Mouse (Mus musculus) embryonic facial prominence, embryonic 10.5 days (tissue): ENCODE measurements around the gene Mymk. TPM values are rescaled to one million over a fixed set of nuclear protein-coding genes. Genes with fewer than 3 reads are reported as not detected.

Source experiments
- DNase-seq: peaks from one replicate; pipeline ENCODE4 v3.0.0-alpha.2; 2017; ENCODE audit warnings: low spot score
- H3K27ac ChIP-seq: fragments of 300-500 bp; sonication (generic); replicated peaks from 2 replicates; pipeline ENCODE4 v1.5.1; 2016; ENCODE audit warnings: mild to moderate bottlenecking
- H3K27me3 ChIP-seq: fragments of 300-500 bp; sonication (generic); replicated peaks from 2 replicates; pipeline ENCODE4 v1.6.1; 2016; ENCODE audit warnings: low read depth, mild to moderate bottlenecking; ENCODE audit not compliant: poor library complexity, severe bottlenecking
- H3K36me3 ChIP-seq: fragments of 300-500 bp; sonication (generic); replicated peaks from 2 replicates; pipeline ENCODE4 v1.6.1; 2016; ENCODE audit warnings: mild to moderate bottlenecking, moderate library complexity
- H3K4me1 ChIP-seq: fragments of 300-500 bp; sonication (generic); 2 replicates; pipeline ENCODE4 v1.6.1; 2016
- H3K4me3 ChIP-seq: fragments of 300-500 bp; sonication (generic); 2 replicates; pipeline ENCODE4 v1.5.1; 2016; ENCODE audit warnings: mild to moderate bottlenecking, moderate library complexity
- H3K9me3 ChIP-seq: fragments of 300-500 bp; sonication (generic); 2 replicates; pipeline ENCODE4 v1.6.1; 2016; ENCODE audit warnings: mild to moderate bottlenecking
- WGBS: fragments of 180-500 bp; shearing (Covaris S2); methylation state at CpG from one replicate; pipeline ENCODE4 v1.1.7; 2016; 5-methylcytosine and 5-hydroxymethylcytosine counted together
- polyA plus RNA-seq: library from polyadenylated mRNA; unstranded; fragments of >200 nt; fragmentation: Nextera tagmentation; extraction: Ambion mirVana; gene quantifications from 2 replicates; pipeline ENCODE4 v1.2.1, GENCODE M21; 2016

Mymk gene
- polyA plus RNA-seq, 1 experiment from 2014 or later, result 0.17 TPM

GRCm38 (mm10) chr2:27045979-27046770, 25.8 kb downstream of the Mymk start:
- Histone ChIP-seq H3K36me3 (no peaks in the 10 kb centered on the region), H3K9me3 (no peaks in the 10 kb centered on the region), H3K27me3 (0 out of 2 replicates have a peak, but pooled peaks cover 8% of the 10 kb centered on the region), H3K27ac (no peak overlapping the region), H3K4me3 (no peak overlapping the region), H3K4me1 (peaks cover 5% of the 10 kb centered on the region)
- 75% methylated on average over 8 of the region's 8 CpGs for WGBS
- no peak for DNase-seq

- Histone ChIP-seq H3K27me3 (0 out of 2 replicates have a peak, but pooled peaks cover 8% of the 10 kb centered on the region), H3K9me3 (no peaks in the 10 kb centered on the region), H3K27ac (no peak overlapping the region), H3K4me1 (peaks cover 3% of the 10 kb centered on the region), H3K4me3 (no peak overlapping the region), H3K36me3 (no peaks in the 10 kb centered on the region)
- 81% methylated on average over 3 of the region's 3 CpGs for WGBS
- no peak for DNase-seq
Measured at GRCm38 (mm10) chr2:27044641-27045040, 27.3 kb downstream of the Mymk start.

- H3K36me3 ChIP-seq, result no peaks in the 10 kb centered on the region
- no peaks in the 10 kb centered on the region for H3K9me3 ChIP-seq
- H3K4me3 ChIP-seq, result no peak overlapping the region
- no peak overlapping the region for H3K27ac ChIP-seq
- H3K4me1 ChIP-seq, result no peaks in the 10 kb centered on the region; the same call in 1 of the 2 replicates
- 0 out of 2 replicates have a peak, but pooled peaks cover 8% of the 10 kb centered on the region for H3K27me3 ChIP-seq
- DNase-seq, result no peak
- 77% methylated on average over 4 of the region's 4 CpGs for WGBS
Measured at GRCm38 (mm10) chr2:27044166-27044565, 27.8 kb downstream of the Mymk start.

DNA sequence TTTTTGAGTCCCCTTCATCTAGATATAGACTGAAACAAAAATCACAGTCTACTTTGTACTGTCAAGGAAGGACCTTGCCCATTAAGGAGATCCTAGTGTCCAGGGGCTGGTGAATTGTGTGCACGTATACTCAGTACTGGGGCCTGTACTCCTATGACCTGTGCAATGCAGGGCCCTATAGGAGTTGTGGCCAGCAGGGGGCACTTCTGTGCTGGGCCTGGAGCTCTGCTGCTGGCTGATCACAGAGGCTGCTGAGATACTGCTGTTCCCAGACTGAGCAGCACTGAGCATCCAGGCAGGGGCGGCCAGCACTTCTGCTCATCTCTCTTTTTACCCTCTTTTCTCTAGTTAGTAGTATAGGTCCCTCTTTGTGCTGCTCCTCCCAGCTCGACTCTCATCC, 28.5 kb downstream of the Mymk start:
- Histone ChIP-seq H3K4me1 (no peaks in the 10 kb centered on the region; the same call in 1 of the 2 replicates), H3K4me3 (no peak overlapping the region), H3K36me3 (no peaks in the 10 kb centered on the region), H3K27ac (no peak overlapping the region), H3K27me3 (0 out of 2 replicates have a peak, but pooled peaks cover 8% of the 10 kb centered on the region), H3K9me3 (no peaks in the 10 kb centered on the region)
- peak; percentile 88 for DNase-seq
- 22% methylated on average over 3 of the region's 3 CpGs for WGBS

DNA sequence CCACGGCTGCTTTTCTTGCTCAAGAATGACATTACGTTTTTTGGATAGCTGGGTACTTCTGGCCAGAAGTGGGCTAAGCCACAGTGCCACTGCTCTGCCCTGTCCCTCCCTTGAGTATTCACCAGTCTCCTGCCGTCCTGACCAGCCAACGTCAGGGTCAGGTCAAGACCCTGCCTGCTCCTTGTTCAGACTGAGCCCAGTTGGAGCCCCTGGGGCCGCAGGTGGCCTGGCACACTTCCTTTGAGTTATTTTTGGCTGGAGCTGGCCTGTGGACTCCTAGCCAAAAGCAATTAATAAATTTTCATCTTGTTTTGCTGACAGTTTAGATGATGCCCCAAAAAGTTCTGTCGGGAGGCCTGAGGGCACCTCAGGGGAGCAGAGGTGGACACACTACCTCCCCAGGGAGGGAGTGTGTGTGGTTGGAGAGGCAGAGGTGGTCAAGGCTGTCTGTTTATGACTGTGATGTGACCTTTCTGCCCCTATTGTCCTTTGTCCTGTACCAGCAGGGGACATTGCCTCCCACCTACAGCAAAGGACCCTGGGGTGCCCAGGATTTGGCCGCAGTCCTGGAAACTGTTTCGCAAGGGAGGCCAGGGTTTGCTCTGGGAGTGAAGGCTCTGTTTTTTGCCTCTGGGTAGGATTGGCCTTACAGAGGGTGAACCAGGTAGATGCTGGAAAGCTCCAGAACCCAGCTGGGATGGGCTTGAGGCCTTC, 29.7 kb downstream of the Mymk start:
- H3K27ac ChIP-seq, result no peak overlapping the region
- H3K4me3 ChIP-seq, result no peak overlapping the region
- DNase-seq, result no peak
- H3K36me3 ChIP-seq, result no peaks in the 10 kb centered on the region
- H3K9me3 ChIP-seq, result no peaks in the 10 kb centered on the region
- 61% methylated on average over 8 of the region's 8 CpGs for WGBS
- peaks cover 2% of the 10 kb centered on the region; the same call in 1 of the 2 replicates for H3K4me1 ChIP-seq
- 0 out of 2 replicates have a peak, but pooled peaks cover 8% of the 10 kb centered on the region for H3K27me3 ChIP-seq

- Histone ChIP-seq H3K27me3 (no peaks in the 10 kb centered on the region), H3K9me3 (no peaks in the 10 kb centered on the region), H3K4me3 (no peak overlapping the region), H3K36me3 (no peaks in the 10 kb centered on the region), H3K27ac (no peak overlapping the region), H3K4me1 (peaks cover 6% of the 10 kb centered on the region; the same call in 1 of the 2 replicates)
- DNase-seq, result peak; percentile 43
- WGBS, result 5% methylated on average over 1 of the region's 1 CpGs
Measured at GRCm38 (mm10) chr2:27039286-27039685, 32.7 kb downstream of the Mymk start.

- Histone ChIP-seq H3K36me3 (no peaks in the 10 kb centered on the region), H3K4me1 (peaks cover 6% of the 10 kb centered on the region; the same call in 1 of the 2 replicates), H3K4me3 (no peak overlapping the region), H3K27me3 (no peaks in the 10 kb centered on the region), H3K9me3 (no peaks in the 10 kb centered on the region), H3K27ac (no peak overlapping the region)
- peak; percentile 74 for DNase-seq
- 2% methylated on average over 3 of the region's 3 CpGs for WGBS
Measured at GRCm38 (mm10) chr2:27038596-27038995, 33.4 kb downstream of the Mymk start.

DNA sequence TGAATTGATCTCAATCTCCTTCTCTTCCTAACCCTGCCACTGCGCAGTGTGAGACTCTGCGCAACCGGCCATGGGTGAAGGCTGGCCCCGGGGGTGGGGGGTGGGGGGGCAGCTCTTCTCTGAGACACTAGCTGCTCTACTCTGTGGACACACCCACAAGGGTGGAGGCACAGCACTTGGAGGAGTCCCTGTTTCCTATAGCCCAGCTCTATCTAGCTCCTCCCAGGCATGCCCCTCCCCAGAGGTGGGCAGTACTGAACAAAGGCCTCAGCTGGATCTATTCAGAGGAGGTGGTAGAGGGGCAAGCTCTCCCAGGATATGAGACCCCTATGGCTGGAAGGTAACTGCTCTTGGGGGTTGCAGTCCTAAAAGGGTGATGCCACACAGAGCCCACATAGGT, 35.0 kb downstream of the Mymk start:
- DNase-seq, result no peak
- 74% methylated on average over 4 of the region's 4 CpGs for WGBS
- Histone ChIP-seq H3K36me3 (no peaks in the 10 kb centered on the region), H3K4me3 (no peak overlapping the region), H3K4me1 (peaks cover 6% of the 10 kb centered on the region; the same call in 1 of the 2 replicates), H3K27me3 (no peaks in the 10 kb centered on the region), H3K27ac (no peak overlapping the region), H3K9me3 (no peaks in the 10 kb centered on the region)

DNA sequence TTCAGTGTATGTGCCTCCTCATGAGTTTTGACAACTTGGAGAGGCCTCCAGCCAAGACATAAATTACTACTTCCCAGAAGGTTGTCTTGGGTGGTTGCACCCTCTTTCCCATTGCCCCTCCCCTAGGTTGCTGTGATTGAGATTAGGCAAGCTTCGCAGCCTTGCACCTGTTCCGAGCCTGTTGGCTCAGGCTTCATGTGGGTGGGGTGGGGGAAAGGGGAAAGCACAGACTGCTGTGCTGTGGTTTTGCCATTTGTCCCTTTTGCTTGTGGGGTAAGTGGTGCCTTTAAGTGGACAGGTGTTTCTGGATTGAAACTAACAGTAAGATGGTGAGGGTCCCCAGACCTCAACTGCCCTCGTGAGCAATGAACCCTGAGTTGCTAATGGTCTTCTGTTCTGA, 36.0 kb downstream of the Mymk start:
- peaks cover 6% of the 10 kb centered on the region; the same call in 1 of the 2 replicates for H3K4me1 ChIP-seq
- H3K36me3 ChIP-seq, result no peaks in the 10 kb centered on the region
- H3K27ac ChIP-seq, result no peak overlapping the region
- H3K27me3 ChIP-seq, result no peaks in the 10 kb centered on the region
- 83% methylated on average over 3 of the region's 3 CpGs for WGBS
- DNase-seq, result no peak
- H3K9me3 ChIP-seq, result no peaks in the 10 kb centered on the region
- H3K4me3 ChIP-seq, result no peak overlapping the region

GRCm38 (mm10) chr2:27032361-27032760, 39.6 kb downstream of the Mymk start:
- Histone ChIP-seq H3K27me3 (peaks cover 26% of the 10 kb centered on the region), H3K9me3 (no peaks in the 10 kb centered on the region), H3K36me3 (no peaks in the 10 kb centered on the region), H3K4me3 (no peak overlapping the region), H3K4me1 (peaks cover 16% of the 10 kb centered on the region), H3K27ac (no peak overlapping the region)
- DNase-seq, result no peak
- 83% methylated on average over 2 of the region's 2 CpGs for WGBS

DNA sequence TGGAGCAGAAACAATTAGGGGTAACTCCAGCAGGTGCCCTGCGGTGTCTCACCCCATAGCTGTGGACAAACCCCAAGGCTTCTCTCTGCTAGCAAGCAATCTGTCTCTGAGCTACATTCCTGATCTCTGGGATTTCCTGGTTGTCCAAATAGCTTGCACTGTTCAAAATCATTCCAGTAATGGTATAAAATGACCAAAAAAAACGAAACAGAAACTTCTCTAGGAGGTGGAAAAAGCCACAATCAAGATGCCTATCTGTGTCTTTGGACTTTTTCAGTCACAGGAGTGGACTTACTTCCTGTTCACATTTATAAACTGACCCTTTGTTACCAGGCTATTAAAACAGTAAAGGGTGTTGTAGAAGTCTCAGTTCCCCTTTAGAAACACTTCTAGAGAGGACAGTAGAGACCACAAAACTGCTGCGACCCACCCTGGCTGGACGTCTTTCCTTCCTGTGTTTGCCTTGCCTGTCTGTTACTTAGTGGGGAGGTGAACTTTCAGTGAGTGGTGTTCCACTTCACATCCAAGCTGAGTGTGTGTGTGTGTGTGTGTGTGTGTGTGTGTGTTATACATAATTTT, 43.5 kb downstream of the Mymk start:
- H3K36me3 ChIP-seq, result no peaks in the 10 kb centered on the region
- no peaks in the 10 kb centered on the region for H3K9me3 ChIP-seq
- DNase-seq, result no peak
- peak overlapping the region; percentile 53 for H3K4me3 ChIP-seq
- H3K27me3 ChIP-seq, result peaks cover 34% of the 10 kb centered on the region
- H3K4me1 ChIP-seq, result peaks cover 13% of the 10 kb centered on the region
- H3K27ac ChIP-seq, result no peak overlapping the region
- 74% methylated on average over 4 of the region's 4 CpGs for WGBS

GRCm38 (mm10) chr2:27027618-27028436, 44.2 kb downstream of the Mymk start, which contains the start of gene Slc2a6:
Gene Slc2a6 (minus strand): TSS chr2:27027998.
- Histone ChIP-seq H3K36me3 (no peaks in the 10 kb centered on the region), H3K27me3 (peaks cover 34% of the 10 kb centered on the region), H3K27ac (no peak within 1 kb of the TSS), H3K9me3 (no peaks in the 10 kb centered on the region), H3K4me3 (peak within 1 kb of the TSS; percentile 53), H3K4me1 (peaks cover 13% of the 10 kb centered on the region)
- DNase-seq, result peak; percentile 90
- 4% methylated on average over 38 of the region's 38 CpGs for WGBS
